Mouse (Mus musculus) heart, embryonic 14.5 days (tissue): ENCODE measurements around the gene Stat5a. TPM values are rescaled to one million over a fixed set of nuclear protein-coding genes. Genes with fewer than 3 reads are reported as not detected.

Experiments
- ATAC-seq: fragments of 200-750 bp; cut with Nextera tagmentation; 2 replicates; pipeline ENCODE4 v1.8.0; 2017; ENCODE audit warnings: low read depth, moderate TSS enrichment; ENCODE audit not compliant: insufficient number of reproducible peaks, insufficient read depth, low FRiP score
- H3K27ac ChIP-seq, 2 experiments: fragments of 200-500 bp in 1 of 2; fragments of 300-500 bp in 1 of 2; sonication (generic) in 1 of 2; replicated peaks in 1 of 2; 2 replicates each; pipeline ENCODE4 v1.5.1; 2012 to 2014; ENCODE audit warnings: low read depth in 2 of 2, low read length in 2 of 2, control low read depth in 1 of 2, mild to moderate bottlenecking in 1 of 2, mixed read lengths in 1 of 2; ENCODE audit not compliant: control insufficient read depth in 1 of 2, insufficient read depth in 1 of 2
- H3K27me3 ChIP-seq: fragments of 300-500 bp; sonication (generic); 2 replicates; pipeline ENCODE4 v1.6.1; 2014; ENCODE audit warnings: mild to moderate bottlenecking, low read length, control low read depth; ENCODE audit not compliant: control insufficient read depth, insufficient read depth
- H3K36me3 ChIP-seq: fragments of 300-500 bp; sonication (generic); 2 replicates; pipeline ENCODE4 v1.6.1; 2014; ENCODE audit warnings: mild to moderate bottlenecking, control low read depth, low read length, mixed read lengths; ENCODE audit not compliant: control insufficient read depth, insufficient read depth
- H3K4me1 ChIP-seq, 2 experiments: fragments of 200-500 bp in 1 of 2; fragments of 300-500 bp in 1 of 2; sonication (generic) in 1 of 2; 2 replicates each; pipeline ENCODE4 v1.6.1; 2012 to 2014; ENCODE audit warnings: low read length in 2 of 2, control low read depth in 1 of 2, mixed read lengths in 1 of 2; ENCODE audit not compliant: control insufficient read depth in 2 of 2, insufficient read depth in 2 of 2
- H3K4me2 ChIP-seq: fragments of 300-500 bp; sonication (generic); 2 replicates; pipeline ENCODE4 v1.6.1; 2014; ENCODE audit warnings: mild to moderate bottlenecking, low read length
- H3K4me3 ChIP-seq, 2 experiments: fragments of 200-500 bp in 1 of 2; fragments of 300-500 bp in 1 of 2; sonication (generic) in 1 of 2; 2 replicates each; pipeline ENCODE4 v1.5.1; 2012 to 2014; ENCODE audit warnings: low read length in 2 of 2, mild to moderate bottlenecking in 2 of 2, control low read depth in 1 of 2, low read depth in 1 of 2, moderate library complexity in 1 of 2; ENCODE audit not compliant: control insufficient read depth in 1 of 2, insufficient read depth in 1 of 2
- H3K9ac ChIP-seq: fragments of 300-500 bp; sonication (generic); 2 replicates; pipeline ENCODE4 v1.6.1; 2014; ENCODE audit warnings: mild to moderate bottlenecking, low read length
- H3K9me3 ChIP-seq: fragments of 300-500 bp; sonication (generic); 2 replicates; pipeline ENCODE4 v1.6.1; 2016; ENCODE audit warnings: low read length, control low read depth; ENCODE audit not compliant: control insufficient read depth
- WGBS: fragments of 180-500 bp; shearing (Covaris S2); extraction: QIAGEN DNeasy Blood & Tissue Kit; methylation state at CpG from one replicate; pipeline ENCODE4 v1.1.7; 2014; 5-methylcytosine and 5-hydroxymethylcytosine counted together
- polyA plus RNA-seq: library from polyadenylated mRNA; unstranded; fragments of >200 nt; fragmentation: Nextera tagmentation; extraction: Ambion mirVana; gene quantifications from 2 replicates; pipeline ENCODE4 v1.2.1, GENCODE M21; 2014

Stat5a gene
- polyA plus RNA-seq, 1 experiment from 2014 or later = 5.6 TPM

DNA sequence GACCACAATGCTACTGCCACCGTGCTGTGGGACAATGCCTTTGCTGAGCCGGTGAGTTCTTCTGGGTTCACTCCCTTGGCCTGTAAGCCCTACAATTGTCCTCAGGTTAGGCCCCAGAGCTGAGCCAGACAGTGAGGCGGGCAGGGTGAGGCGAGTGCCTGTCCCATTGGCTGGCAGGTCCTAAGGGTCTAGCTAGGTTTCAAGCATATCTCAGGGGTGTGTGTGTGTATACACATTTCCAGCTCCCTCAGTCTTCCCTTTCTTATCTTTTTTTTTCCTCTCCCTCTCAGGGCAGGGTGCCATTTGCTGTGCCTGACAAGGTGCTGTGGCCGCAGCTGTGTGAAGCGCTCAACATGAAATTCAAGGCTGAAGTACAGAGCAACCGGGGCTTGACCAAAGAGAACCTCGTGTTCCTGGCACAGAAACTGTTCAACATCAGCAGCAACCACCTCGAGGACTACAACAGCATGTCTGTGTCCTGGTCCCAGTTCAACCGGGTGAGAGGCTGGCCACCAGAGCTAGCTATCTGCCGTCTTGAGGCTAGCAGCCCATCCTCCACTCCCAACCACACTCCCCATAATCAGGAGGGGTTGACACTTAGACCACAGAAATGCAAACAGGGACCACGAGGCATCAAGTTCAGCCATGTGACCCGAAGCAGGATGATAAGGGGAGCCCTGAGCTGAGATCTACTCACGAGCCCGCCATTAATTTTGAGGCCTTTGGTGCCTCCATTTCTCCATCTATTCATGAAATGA, 20.3 kb downstream of the Stat5a start:
- no peak overlapping the region for H3K9ac ChIP-seq
- 76% methylated on average over 15 of the region's 15 CpGs for WGBS
- no peak overlapping the region for H3K4me3 ChIP-seq
- H3K4me2 ChIP-seq = no peak overlapping the region
- H3K27ac ChIP-seq = no peak overlapping the region
- H3K36me3 ChIP-seq = peaks cover 8% of the 10 kb centered on the region
- no peaks in the 10 kb centered on the region for H3K9me3 ChIP-seq
- H3K4me1 ChIP-seq = no peaks in the 10 kb centered on the region; a peak in 2 of 4 replicates
- no peak for ATAC-seq
- H3K27me3 ChIP-seq = no peaks in the 10 kb centered on the region

DNA sequence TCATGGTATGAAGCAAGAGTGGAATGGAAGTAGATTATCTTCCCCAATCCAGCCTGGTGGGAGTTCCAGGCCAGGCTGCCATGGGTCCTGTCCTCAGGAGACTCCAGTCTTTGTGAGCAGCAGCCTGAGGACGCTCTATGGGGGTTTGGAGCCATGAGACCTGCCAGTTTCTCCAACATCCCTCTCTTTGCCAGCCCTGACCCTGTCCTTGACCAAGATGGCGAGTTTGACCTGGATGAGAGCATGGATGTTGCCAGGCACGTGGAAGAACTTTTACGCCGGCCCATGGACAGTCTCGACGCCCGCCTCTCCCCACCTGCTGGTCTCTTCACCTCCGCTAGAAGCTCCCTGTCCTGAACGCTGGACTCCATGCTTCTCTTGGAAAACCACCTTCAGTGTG, 24.5 kb downstream of the Stat5a start:
- WGBS = 91% methylated on average over 10 of the region's 10 CpGs
- no peak for ATAC-seq
- peaks cover 4 to 6% of the 10 kb centered on the region in 2 experiments; a peak in 2 of 4 replicates for H3K4me1 ChIP-seq

DNA sequence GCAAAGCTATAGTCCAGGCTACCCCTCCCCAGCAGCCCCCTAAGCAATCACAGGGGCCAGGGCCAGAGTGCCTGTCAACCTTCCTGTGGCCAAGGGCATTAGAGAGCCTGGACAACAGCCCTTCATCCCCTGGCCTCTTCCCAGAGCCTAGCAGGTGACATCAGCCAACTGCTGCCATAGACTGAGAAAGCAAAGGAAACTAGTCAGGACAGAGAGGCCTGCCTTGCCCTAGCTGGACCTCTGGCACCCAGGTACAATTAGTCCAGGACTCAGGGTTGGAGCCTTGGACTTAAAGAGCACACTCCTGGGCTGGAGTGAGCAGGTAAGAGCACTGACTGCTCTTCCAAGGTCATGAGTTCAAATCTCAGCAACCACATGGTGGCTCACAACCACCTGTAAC, 26.3 kb downstream of the Stat5a start:
- Histone ChIP-seq H3K36me3 (peaks cover 55% of the 10 kb centered on the region), H3K27me3 (no peaks in the 10 kb centered on the region), H3K4me1 (peaks cover 4 to 6% of the 10 kb centered on the region in 2 experiments; a peak in 2 of 4 replicates), H3K9ac (no peak overlapping the region), H3K27ac (no peak overlapping the region), H3K9me3 (no peaks in the 10 kb centered on the region), H3K4me3 (no peak overlapping the region), H3K4me2 (no peak overlapping the region)
- ATAC-seq = no peak

More for the DNA sequence above, 24.5 kb downstream of the Stat5a start:
- Histone ChIP-seq H3K27me3 (no peaks in the 10 kb centered on the region), H3K27ac (no peak overlapping the region), H3K36me3 (peaks cover 36% of the 10 kb centered on the region), H3K4me3 (no peak overlapping the region), H3K9me3 (no peaks in the 10 kb centered on the region), H3K9ac (no peak overlapping the region), H3K4me2 (no peak overlapping the region)

DNA sequence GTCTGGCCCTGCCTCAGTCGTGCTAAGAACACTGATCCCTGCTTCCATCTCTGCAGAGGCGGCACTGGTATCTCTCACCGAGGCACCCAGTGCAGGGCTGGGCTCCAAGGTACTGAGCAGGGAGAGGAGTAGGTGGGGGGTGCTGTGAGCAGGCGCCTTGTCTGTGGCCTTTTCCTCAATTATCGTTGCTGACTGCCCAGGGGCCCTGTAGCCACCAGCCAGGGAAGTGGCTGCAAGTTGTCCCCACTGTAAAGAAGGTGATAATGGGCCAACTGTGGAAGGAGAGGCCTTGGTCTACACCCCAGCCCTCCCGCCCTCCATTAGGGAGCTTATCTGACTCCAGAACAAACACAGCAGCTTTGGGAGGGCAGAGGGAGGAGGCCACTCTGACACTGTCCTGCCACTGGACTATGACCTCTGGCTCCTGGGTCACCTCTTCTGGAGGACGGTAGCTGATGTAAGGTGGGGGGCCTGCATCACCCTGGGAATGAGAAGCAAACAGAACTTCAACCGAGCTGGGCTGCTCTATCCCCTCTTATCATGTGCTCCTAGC, 27.1 kb downstream of the Stat5a start:
- WGBS = 31% methylated on average over 8 of the region's 8 CpGs
- no peak for ATAC-seq
- no peak overlapping the region for H3K9ac ChIP-seq
- H3K4me2 ChIP-seq = no peak overlapping the region
- peaks cover 4 to 8% of the 10 kb centered on the region in 2 experiments; a peak in 2 of 4 replicates for H3K4me1 ChIP-seq
- H3K9me3 ChIP-seq = no peaks in the 10 kb centered on the region
- peaks cover 63% of the 10 kb centered on the region for H3K36me3 ChIP-seq
- no peak overlapping the region for H3K27ac ChIP-seq
- H3K4me3 ChIP-seq = no peak overlapping the region
- no peaks in the 10 kb centered on the region for H3K27me3 ChIP-seq

DNA sequence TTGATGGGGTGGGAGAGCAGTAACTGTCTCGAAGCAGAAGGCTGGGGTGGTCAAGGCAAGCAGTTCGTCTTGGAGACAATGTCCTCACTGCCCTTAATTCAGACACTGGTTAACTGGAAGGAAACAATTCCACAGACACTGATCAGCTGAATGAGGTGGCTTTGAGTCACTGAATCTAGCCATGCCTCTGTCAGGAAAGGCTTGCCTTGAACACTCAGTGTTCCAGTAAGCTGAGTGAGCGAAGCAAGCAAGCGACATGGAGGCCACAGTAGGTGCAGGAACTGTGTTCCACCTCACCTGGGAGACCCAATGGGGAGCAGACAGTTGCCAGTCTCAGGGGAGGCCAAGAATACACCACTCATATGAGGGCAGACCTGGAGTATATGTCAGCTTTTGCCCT, 28.1 kb downstream of the Stat5a start:
- Histone ChIP-seq H3K4me1 (peaks cover 4 to 16% of the 10 kb centered on the region in 2 experiments; a peak in 2 of 4 replicates), H3K27ac (no peak overlapping the region), H3K36me3 (peaks cover 72% of the 10 kb centered on the region), H3K4me3 (no peak overlapping the region), H3K27me3 (no peaks in the 10 kb centered on the region), H3K4me2 (no peak overlapping the region), H3K9ac (no peak overlapping the region), H3K9me3 (no peaks in the 10 kb centered on the region)
- ATAC-seq = no peak
- WGBS = 82% methylated on average over 4 of the region's 4 CpGs

DNA sequence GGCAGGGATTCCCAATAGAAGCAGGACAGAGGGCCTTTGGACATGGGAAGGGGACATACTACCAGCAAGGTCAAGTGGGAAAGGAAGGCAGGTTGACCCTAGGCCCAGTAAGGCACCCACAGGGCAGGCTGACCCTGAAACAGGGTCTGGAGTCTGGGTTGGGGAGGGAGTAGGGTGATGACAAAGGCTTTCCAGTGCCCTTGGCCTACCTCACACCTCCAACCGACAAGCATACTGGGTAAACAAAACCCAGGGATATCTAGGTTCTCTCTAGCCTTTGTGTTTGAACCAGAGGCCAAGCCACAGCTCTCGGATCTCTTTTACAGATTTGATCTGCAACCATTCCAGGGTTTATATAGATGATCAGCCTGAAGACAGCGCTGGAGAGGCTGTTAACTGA, 28.6 kb downstream of the Stat5a start:
- no peak overlapping the region for H3K27ac ChIP-seq
- no peak overlapping the region for H3K4me3 ChIP-seq
- 62% methylated on average over 3 of the region's 3 CpGs for WGBS
- peaks cover 78% of the 10 kb centered on the region for H3K36me3 ChIP-seq
- H3K9me3 ChIP-seq = no peaks in the 10 kb centered on the region
- H3K9ac ChIP-seq = no peak overlapping the region
- no peak for ATAC-seq
- no peaks in the 10 kb centered on the region for H3K27me3 ChIP-seq
- no peak overlapping the region for H3K4me2 ChIP-seq
- H3K4me1 ChIP-seq = peaks cover 5 to 21% of the 10 kb centered on the region in 2 experiments; a peak in 3 of 4 replicates

DNA sequence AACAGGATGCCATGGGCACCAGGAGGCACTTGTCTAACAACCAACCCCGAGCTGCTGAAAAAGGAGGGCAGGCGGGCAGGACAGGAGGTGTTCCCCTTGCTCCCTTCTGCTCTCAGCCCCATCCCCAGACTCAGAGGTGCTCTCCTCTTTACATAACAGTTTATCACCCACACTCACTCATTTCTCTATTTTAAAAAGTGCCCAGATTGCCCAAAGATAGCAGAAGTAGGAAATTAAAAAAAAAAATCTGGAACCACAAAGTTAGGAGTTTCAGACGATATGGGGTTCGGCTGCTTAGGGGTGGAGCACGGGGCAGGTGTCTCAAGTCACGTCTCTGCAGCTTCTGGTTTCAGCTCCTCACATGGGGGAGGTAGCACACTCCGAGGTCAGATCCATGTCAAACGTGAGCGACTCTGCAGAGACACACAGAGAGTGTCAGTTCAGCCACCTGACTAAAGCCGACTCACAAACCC, 29.2 kb downstream of the Stat5a start:
- H3K27me3 ChIP-seq = no peaks in the 10 kb centered on the region
- no peak overlapping the region for H3K4me2 ChIP-seq
- ATAC-seq = no peak
- H3K9me3 ChIP-seq = no peaks in the 10 kb centered on the region
- H3K27ac ChIP-seq = no peak overlapping the region
- WGBS = 72% methylated on average over 10 of the region's 10 CpGs
- no peak overlapping the region for H3K4me3 ChIP-seq
- peaks cover 5 to 22% of the 10 kb centered on the region in 2 experiments; a peak in 3 of 4 replicates for H3K4me1 ChIP-seq
- H3K9ac ChIP-seq = no peak overlapping the region
- H3K36me3 ChIP-seq = peaks cover 83% of the 10 kb centered on the region
